Mouse (Mus musculus) heart, postnatal 14 days (tissue): ENCODE results near the gene Ptcd3. TPM values are rescaled to one million over a fixed set of nuclear protein-coding genes. Genes with fewer than 3 reads are reported as not detected.
"Not testable (repeated sequence)": the region's sequence is repeated elsewhere in the genome, so short reads cannot be mapped to it uniquely, and the experiment has no call there.

Source experiments
- DNase-seq, 2 experiments: peaks; one replicate each; pipeline ENCODE4 v3.0.0; 2021 to 2022
- intact Hi-C: fragments of 180-260 bp; cut with DNase I; formaldehyde crosslinking; loops from one replicate; pipeline ENCODE4 v1.15.1; 2025
- total RNA-seq, 2 experiments: library from RNA; stranded (reverse); gene quantifications; 2 replicates each; pipeline ENCODE4 v1.2.3; 2021

The Ptcd3 gene
- total RNA-seq, 2 experiments from 2014 or later: 123 TPM

DNA sequence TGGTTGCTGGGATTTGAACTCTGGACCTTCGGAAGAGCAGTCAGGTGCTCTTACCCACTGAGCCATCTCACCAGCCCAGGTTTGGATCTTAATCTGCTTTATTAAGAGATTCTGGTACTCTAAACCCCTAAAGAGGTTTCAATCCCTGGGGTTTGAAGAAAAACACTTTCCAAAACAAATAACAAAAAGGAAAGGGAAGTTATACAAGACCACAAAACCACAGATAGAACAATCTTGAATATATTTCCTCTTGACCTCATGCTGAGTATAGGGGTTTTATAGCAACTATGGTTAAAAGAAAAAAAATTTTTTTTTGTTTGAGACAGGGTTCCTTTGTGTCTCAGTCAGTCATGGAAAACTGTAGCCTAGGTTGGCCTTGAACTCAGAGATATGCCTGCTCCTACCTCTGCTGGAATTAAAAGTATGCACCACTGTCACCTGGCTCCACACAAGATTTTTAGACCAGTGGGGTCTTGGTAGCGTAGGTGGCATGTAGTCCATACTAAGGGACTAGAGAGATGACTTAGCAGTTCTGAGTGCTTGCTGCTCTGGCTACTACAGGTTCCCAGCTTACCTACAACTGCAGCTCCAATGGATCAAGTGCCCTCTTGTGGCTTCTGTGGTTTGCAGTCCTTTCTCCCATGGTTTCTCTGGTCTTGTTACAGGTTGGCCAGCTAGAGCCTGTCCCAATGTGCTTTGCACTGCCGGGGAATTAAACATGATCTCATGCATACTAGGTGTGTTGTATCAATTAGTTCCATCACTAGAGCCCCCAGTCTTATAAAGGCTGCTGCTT, 30.4 kb downstream of the Ptcd3 start:
- no peak for DNase-seq
- intact Hi-C loops: no loop called here

DNA sequence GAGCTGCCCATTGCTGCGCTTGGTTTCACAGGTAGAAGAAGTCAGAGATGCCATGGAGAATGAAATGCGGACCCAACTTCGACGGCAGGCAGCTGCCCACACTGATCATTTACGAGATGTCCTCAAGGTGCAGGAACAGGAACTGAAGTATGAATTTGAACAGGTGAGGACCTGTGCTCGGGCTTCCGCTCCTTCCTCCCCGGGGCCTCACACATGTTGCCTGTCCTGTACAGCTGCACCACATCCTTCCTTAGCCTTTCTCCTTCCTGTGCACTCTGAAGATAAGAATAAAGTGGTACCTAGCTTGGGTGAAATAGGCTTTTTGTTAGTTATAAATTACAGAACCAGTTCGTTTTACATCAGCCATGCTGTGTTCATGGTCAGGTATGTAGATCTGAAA, 37.2 kb downstream of the Ptcd3 start:
- DNase-seq: no peak
- intact Hi-C loops: no loop called here

DNA sequence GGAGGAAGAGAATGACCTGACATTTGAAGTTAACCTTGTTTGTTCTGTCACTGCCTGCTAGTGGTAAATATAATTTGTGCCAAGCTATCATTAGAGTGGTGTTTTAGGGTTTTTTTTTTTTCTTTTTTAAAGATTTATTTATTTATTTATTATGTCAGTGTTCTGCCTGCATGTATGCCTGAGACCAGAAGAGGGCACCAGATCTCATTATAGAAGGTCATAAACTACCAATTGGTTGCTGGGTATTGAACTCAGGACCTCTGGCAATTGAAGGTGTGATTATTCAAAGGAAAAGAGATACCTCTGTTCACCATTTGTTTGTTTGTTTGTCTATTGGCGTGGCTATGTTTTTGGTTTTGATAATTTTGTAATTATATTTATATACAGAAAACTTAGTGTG, 39.7 kb downstream of the Ptcd3 start:
- DNase-seq: no peak
- intact Hi-C loops: loop anchor here (5.0 kb wide), 1 partner anchor 298 kb away; no protein-coding TSS in a partner anchor

DNA sequence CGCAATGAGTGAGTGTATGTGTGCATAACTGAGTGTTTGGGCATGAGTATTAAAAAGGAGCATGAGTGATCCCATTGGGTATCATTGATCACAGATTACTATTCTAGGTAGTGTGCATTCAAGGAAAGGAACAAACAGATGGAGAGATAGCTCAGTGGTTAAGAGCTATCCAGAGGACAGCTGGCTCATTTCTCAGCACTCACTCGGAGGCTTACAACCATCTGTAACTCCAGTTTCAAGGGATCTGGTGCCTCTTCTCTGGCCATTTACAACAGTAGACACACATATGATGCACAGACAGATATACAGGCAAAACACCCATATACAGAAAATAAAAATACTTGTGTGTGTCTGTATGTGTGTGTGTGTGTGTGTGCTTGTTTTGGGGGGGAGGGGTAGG, 40.8 kb downstream of the Ptcd3 start:
- no peak for DNase-seq
- intact Hi-C loops: loop anchor here (5.0 kb wide), 1 partner anchor 300 kb away; no protein-coding TSS in a partner anchor

DNA sequence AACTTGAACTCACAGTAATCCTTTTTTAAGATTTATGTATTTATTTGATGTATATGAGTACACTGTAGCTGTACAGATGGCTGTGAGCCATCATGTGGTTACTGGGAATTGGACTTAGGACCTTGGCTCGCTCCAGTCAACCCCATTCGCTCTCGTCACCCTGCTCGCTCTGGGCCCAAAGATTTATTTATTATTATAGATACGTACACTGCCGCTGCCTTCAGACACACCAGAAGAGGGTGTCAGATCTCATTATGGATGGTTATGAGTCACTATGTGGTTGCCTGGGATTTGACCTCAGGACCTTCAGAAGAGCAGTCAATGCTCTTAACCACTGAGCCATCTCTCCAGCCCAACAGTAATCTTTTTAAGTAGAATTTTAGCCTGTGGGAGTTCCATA, 61.6 kb downstream of the Ptcd3 start:
- DNase-seq, intact Hi-C loops: not testable (repeated sequence)

DNA sequence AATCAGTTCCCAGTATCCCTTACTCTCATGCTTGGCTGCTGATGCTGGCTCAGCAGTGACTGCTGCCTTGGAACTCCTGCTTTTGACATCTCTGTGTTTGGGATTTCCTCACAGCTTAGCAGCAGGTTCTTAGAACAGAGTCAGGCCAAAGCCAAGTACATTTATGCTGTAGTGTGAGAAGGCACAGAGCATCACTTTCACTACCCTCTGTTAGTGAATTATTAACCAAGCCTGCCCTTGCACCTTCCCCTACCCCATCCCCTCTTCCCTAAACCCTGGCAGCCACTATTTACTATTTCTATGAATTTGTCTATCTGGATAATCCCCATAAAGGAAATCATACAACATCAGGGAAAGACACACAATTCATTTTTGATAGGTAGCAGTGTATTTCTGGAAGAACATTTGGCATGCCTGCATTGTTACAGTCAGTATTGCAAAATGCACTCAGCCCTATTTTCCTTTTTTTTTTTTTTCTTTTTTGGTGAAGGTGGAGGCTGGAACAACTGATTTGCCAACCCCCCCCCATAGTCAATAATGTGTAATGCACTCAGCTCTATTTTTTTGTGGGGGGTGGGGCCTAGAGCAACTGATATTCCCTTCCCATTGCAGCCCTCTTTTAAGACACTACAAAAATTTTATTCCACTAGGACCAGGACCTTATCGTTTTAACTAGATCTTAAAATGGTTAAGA, 67.8 kb downstream of the Ptcd3 start:
- intact Hi-C loops: no loop called here
- DNase-seq: no peak

DNA sequence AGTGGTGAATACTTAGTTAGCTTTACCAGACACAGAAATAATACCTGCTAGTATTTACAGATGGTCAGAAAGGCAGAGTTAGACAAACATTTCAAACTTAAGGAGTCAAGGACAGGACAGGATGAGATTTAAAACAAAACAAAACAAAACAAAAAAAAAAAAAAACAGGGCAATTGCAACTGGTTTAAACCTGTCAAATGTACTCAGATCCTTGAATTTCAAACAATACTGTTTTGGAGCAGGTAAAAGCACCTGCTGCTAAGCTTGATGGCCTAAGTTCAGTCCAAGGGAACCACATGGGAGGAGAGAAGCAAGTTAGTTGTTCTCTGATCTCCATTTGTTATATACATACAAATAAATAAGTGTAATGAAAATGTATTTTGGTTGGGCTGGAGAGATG, 68.7 kb downstream of the Ptcd3 start:
- intact Hi-C loops: no loop called here
- DNase-seq: no peak

DNA sequence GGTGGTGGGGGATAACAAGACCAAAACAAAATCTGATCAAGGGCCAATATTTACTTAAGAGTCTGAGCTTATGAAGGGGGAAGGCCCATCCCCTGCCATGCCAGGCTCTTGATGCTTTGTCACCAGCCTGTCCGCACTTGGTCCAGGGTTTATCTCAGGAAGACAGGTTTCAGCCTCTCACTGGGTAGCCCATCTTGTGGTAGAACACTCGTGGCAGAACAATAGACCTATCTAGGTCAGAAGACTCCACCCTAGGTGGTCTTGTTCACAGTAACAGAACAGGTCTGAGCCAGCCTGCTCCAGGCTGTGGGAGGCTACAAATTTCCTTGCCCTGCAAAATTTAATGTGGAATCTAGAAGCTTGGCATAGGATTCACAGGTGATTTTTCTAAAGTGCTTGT, 71.7 kb downstream of the Ptcd3 start:
- intact Hi-C loops: no loop called here
- DNase-seq: no peak

DNA sequence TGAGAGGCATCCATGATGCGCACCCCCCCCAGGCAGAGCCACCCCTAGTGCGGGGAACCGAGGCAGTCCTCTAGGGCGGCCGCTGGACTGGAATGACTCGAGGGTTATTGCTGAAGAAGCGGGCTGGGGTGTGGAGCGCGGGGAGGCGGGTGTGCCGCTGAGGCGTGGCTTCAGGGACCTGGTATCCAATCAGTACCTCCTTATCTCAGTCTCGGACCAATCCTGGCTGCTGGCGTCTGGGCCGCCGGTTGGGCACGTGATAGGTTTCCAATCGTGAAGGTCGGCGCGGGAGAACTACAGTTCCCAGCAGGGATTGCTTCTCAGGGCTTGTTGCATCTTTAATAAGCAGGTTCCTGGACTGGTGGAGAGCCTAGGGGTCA, 77.0 kb downstream of the Ptcd3 start:
- intact Hi-C loops: no loop called here
- peak; percentile 92 to 93 for DNase-seq

DNA sequence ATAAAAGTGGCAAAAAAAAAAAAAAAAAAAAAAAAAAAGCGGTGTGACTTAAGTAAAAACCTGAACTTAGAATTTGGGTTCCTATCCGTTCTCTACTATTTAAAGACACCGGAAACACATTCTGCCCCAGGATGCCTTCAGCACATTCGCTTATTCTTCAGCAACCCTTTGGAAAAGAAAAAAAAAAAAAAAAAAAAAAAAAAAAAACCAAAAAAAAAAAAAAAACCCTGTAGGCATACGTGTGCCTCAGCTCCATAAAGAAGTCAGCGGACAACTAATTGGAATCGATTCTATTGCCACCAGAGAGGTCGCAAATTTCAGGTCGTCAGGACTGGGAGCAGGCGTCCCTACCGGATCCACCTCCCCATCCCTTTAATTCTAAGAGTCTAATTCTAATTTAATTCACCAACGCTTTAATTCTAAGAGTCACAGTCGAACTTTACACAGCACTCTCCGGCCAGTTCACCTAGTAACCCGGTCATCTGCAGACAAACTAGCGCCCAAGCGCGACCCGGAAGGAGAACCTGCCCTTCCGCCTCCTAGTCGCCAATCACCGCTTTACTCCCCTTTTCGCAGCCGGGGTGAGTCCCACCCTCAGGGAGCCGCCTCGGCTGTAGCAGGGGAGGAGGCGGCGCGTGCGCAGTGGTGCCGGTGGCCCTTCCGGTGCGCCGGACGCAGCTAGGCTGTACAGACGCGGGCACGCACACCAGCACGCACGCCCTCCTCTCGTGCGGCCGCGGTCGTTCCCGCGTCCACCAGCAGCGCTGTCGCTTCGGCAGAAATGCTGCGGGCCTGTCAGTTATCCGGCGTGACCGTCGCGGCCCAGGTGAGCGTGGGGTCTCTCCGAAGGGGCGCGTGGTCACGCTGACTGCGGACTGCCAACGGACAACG, 77.6 kb downstream of the Ptcd3 start, which contains the start of gene Immt:
TSS of gene Immt (plus strand) at position 642 of the 891 bp plus-strand sequence.
- peak; percentile 98 to 99 for DNase-seq
- intact Hi-C loops: no loop called here

Other genes starting within 250 kb of the Ptcd3 start
- 10 to 100 TPM; 17.3 to 18.4 TPM for gene Reep1, start 201.2 kb downstream of the Ptcd3 start, total RNA-seq
- gene Mrpl35, start 81.8 kb downstream of the Ptcd3 start, total RNA-seq: 10 to 100 TPM; 45.3 to 48.3 TPM
- gene Immt, start 77.4 kb downstream of the Ptcd3 start, total RNA-seq: 100 to 1,000 TPM; 596 to 612 TPM
- gene Polr1a, start 303 bp upstream of the Ptcd3 start, total RNA-seq: 10 to 100 TPM; 42.2 to 47.3 TPM
- 10 to 100 TPM; 43.3 to 46.0 TPM for gene St3gal5, start 188.8 kb upstream of the Ptcd3 start, total RNA-seq